Mouse (Mus musculus) B cell, adult 2 months (primary cell): Measurements from ENCODE around the gene Gm8914.
"Not testable (repeated sequence)": the region's sequence is repeated elsewhere in the genome, so short reads cannot be mapped to it uniquely, and the experiment has no call there.

Experiments
- DNase-seq, 2 experiments: peaks; one replicate each; pipeline ENCODE4 v3.0.0; 2022

Gm8914 gene

DNA sequence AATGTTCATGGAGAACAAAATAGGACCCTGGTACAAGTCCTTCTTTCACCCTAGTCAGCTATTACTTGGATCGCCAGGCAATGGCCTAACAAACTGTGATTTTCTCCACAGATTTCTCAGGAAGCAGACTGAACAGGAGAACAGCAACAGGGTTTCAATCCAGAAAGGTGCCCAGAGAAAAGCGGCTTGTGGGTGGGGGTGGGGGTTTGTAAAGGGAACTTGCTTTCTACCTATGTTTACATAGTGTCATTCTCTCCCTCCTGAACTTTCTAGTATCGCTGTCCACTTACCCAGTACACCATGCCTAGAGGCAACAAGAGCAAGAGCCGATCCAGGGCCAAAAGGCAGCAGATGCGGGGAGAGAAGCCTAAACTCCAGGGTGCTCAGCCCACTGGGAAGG lies at the start of gene Gm8914:
Gm8914 (plus strand) TSS at position 301 of the 400 bp plus-strand sequence.
- DNase-seq, result not testable (repeated sequence)
